Mouse (Mus musculus) heart, embryonic 15.5 days (tissue): ENCODE results near the gene Ttbk2. TPM values are rescaled to one million over a fixed set of nuclear protein-coding genes. Genes with fewer than 3 reads are reported as not detected.
A peak's percentile ranks its signal among the peaks of the same experiment; 100 is the strongest.

Source experiments
- ATAC-seq: fragments of 200-750 bp; cut with Nextera tagmentation; replicated peaks from 2 replicates; pipeline ENCODE4 v1.8.0; 2017; ENCODE audit warnings: low read depth, moderate TSS enrichment; ENCODE audit not compliant: insufficient number of reproducible peaks, insufficient read depth, low FRiP score
- H3K27ac ChIP-seq: fragments of 300-500 bp; sonication (generic); 2 replicates; pipeline ENCODE4 v1.5.1; 2015; ENCODE audit warnings: mild to moderate bottlenecking, inconsistent platforms
- H3K27me3 ChIP-seq: fragments of 300-500 bp; sonication (generic); 2 replicates; pipeline ENCODE4 v1.6.1; 2015; ENCODE audit warnings: inconsistent platforms
- H3K36me3 ChIP-seq: fragments of 300-500 bp; sonication (generic); 2 replicates; pipeline ENCODE4 v1.6.1; 2015; ENCODE audit warnings: mild to moderate bottlenecking, inconsistent platforms
- H3K4me1 ChIP-seq: fragments of 300-500 bp; sonication (generic); replicated peaks from 2 replicates; pipeline ENCODE4 v1.6.1; 2015; ENCODE audit warnings: inconsistent platforms
- H3K4me2 ChIP-seq: fragments of 300-500 bp; sonication (generic); 2 replicates; pipeline ENCODE4 v1.6.1; 2015; ENCODE audit warnings: inconsistent platforms, mild to moderate bottlenecking, moderate library complexity
- H3K4me3 ChIP-seq: fragments of 300-500 bp; sonication (generic); 2 replicates; pipeline ENCODE4 v1.5.1; 2015; ENCODE audit warnings: mild to moderate bottlenecking, inconsistent platforms
- H3K9ac ChIP-seq: fragments of 300-500 bp; sonication (generic); 2 replicates; pipeline ENCODE4 v1.6.1; 2015; ENCODE audit warnings: mild to moderate bottlenecking, inconsistent platforms
- H3K9me3 ChIP-seq: fragments of 300-500 bp; sonication (generic); replicated peaks from 2 replicates; pipeline ENCODE4 v1.6.1; 2016; ENCODE audit warnings: inconsistent platforms
- WGBS: fragments of 180-500 bp; shearing (Covaris S2); methylation state at CpG from one replicate; pipeline ENCODE4 v1.1.7; 2015; ENCODE audit warnings: mixed read lengths; 5-methylcytosine and 5-hydroxymethylcytosine counted together
- polyA plus RNA-seq: library from polyadenylated mRNA; unstranded; fragments of >200 nt; fragmentation: Nextera tagmentation; extraction: Ambion mirVana; gene quantifications from 2 replicates; pipeline ENCODE4 v1.2.1, GENCODE M21; 2015

The Ttbk2 gene
- polyA plus RNA-seq, 1 experiment from 2014 or later, result 2.4 TPM

DNA sequence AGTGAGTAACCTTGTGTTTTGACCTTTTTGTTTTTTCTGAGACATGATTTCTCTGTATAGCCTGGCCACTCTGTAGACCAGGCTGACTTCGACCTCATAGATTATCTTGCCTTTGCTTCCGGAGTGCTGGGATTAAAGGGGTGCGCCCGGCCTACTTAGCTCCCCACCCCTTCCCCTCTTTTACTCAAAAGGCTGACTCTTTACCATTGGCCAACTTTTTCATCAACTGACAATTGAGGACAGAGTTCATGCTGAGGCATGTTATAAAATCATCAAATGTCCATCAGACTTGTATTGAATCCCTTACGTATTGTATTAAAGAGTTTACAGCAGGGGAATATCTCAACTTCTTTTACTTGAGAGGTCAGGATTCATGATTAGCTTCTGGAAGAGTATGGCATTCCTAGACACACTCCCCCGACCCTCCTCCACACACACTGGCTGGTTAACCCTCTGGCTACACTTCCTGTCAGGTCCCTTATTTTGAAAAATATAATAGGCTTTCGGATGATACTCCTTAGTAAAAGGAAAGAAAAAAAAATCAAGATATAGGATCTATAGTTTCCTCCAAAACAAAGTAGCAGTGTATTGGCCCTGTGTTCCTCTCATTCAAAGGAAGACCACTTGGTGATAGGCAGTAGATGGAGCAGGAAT, 118.4 kb downstream of the Ttbk2 start:
- Histone ChIP-seq H3K27me3 (no peaks in the 10 kb centered on the region), H3K4me1 (peaks cover 31% of the 10 kb centered on the region), H3K9me3 (no peaks in the 10 kb centered on the region), H3K9ac (peak overlapping the region; percentile 85), H3K4me3 (peak overlapping the region; percentile 82), H3K27ac (peak overlapping the region; percentile 97), H3K36me3 (peaks cover 18% of the 10 kb centered on the region), H3K4me2 (peak overlapping the region; percentile 83)
- ATAC-seq, result no peak
- 29% methylated on average over 7 of the region's 7 CpGs for WGBS

DNA sequence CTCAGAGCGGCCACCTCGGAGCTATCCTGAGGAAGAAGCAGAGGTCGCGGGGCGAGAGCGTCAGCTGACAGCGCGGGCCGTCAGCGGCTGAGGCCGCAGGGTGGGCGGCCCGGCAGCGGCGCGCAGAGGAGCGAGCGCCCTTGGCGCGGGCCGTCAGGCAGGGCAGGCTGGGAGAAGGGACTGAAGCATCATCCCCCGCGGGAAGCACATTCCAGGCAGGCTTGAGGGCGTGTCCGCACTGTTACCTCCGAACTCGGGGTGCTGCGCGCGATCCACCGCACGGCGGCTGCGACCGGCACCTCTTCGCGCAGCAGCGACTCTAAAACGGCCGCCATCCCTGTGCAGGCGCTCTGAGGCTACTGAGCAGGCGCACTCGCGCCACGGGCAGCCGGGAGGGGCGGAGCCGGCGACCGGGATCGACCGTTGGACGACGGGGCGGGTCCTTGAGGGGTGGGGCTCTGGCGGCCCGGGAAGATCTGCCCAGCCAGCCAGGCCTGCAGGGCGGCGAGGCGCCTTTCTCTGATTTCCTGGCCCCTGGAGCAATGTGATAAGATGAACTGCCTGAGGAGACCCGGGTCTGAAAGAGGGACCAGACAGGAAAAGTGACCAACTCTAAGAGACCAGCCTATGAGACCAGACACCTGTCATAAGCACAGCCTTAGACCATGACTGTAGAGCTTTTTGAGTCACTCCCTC, 119.1 kb downstream of the Ttbk2 start:
- Histone ChIP-seq H3K36me3 (peaks cover 25% of the 10 kb centered on the region), H3K4me2 (peak overlapping the region; percentile 83), H3K27me3 (no peaks in the 10 kb centered on the region), H3K4me1 (peaks cover 31% of the 10 kb centered on the region), H3K9me3 (no peaks in the 10 kb centered on the region), H3K9ac (peak overlapping the region; percentile 85), H3K4me3 (peak overlapping the region; percentile 82), H3K27ac (peak overlapping the region; percentile 97)
- under 1% methylated on average over 61 of the region's 61 CpGs for WGBS
- ATAC-seq, result peak; percentile 96

- WGBS, result under 1% methylated on average over 43 of the region's 50 CpGs
- Histone ChIP-seq H3K9me3 (no peaks in the 10 kb centered on the region), H3K4me2 (peak overlapping the region; percentile 83), H3K27me3 (no peaks in the 10 kb centered on the region), H3K27ac (peak overlapping the region; percentile 97), H3K9ac (peak overlapping the region; percentile 85), H3K4me1 (peaks cover 31% of the 10 kb centered on the region), H3K36me3 (peaks cover 31% of the 10 kb centered on the region), H3K4me3 (peak overlapping the region; percentile 82)
- ATAC-seq, result peak; percentile 37
These were observed 119.7 kb downstream of the Ttbk2 start for GRCm38 (mm10) chr2:120730639-120731166.

GRCm38 (mm10) chr2:120729775-120730585, 120.4 kb downstream of the Ttbk2 start:
- 2% methylated on average over 23 of the region's 23 CpGs for WGBS
- Histone ChIP-seq H3K4me2 (peak overlapping the region; percentile 83), H3K27ac (peak overlapping the region; percentile 97; the same call in 1 of the 2 replicates), H3K4me1 (peaks cover 31% of the 10 kb centered on the region), H3K9ac (peak overlapping the region; percentile 85), H3K27me3 (no peaks in the 10 kb centered on the region), H3K9me3 (no peaks in the 10 kb centered on the region), H3K36me3 (peaks cover 38% of the 10 kb centered on the region), H3K4me3 (peak overlapping the region; percentile 82)
- no peak for ATAC-seq

- no peaks in the 10 kb centered on the region for H3K27me3 ChIP-seq
These were observed 126.2 kb downstream of the Ttbk2 start for GRCm38 (mm10) chr2:120724176-120724575.

DNA sequence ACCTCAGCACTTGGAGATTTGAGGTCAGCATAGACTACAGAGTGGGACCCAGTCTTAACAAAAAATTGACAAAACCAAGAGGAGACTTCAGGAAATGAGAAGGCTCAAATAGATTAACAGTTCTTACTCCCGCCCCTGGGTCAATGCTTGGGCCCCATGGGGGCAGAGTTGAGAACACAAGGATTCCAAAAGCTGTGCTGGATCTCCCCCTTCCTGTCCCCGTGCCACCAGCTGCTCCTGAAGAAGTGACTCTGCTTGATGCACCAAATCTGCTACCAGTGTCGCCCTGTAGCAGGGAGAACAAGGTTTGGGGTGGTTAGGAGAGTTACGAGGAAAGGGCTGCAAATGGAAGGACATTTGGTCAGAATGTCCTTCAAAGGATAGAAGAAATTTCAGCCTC, 126.8 kb downstream of the Ttbk2 start:
- Histone ChIP-seq H3K27ac (peak overlapping the region; percentile 23), H3K4me3 (no peak overlapping the region), H3K9ac (no peak overlapping the region), H3K27me3 (no peaks in the 10 kb centered on the region), H3K4me1 (peaks cover 20% of the 10 kb centered on the region), H3K4me2 (no peak overlapping the region), H3K36me3 (peaks cover 89% of the 10 kb centered on the region), H3K9me3 (no peaks in the 10 kb centered on the region)
- 70% methylated on average over 4 of the region's 4 CpGs for WGBS
- ATAC-seq, result no peak

More at GRCm38 (mm10) chr2:120724176-120724575, 126.2 kb downstream of the Ttbk2 start:
- no peak overlapping the region for H3K4me3 ChIP-seq
- no peaks in the 10 kb centered on the region for H3K9me3 ChIP-seq
- H3K36me3 ChIP-seq, result peaks cover 88% of the 10 kb centered on the region
- H3K27ac ChIP-seq, result no peak overlapping the region
- no peak overlapping the region for H3K4me2 ChIP-seq
- peaks cover 25% of the 10 kb centered on the region for H3K4me1 ChIP-seq
- no peak overlapping the region for H3K9ac ChIP-seq
- WGBS, result 76% methylated on average over 6 of the region's 6 CpGs
- ATAC-seq, result no peak

- Histone ChIP-seq H3K27me3 (no peaks in the 10 kb centered on the region), H3K27ac (0 out of 2 replicates have a peak overlapping the region, but pooled peaks have one; percentile 40), H3K36me3 (peaks cover 91% of the 10 kb centered on the region), H3K9me3 (no peaks in the 10 kb centered on the region), H3K4me1 (peaks cover 16% of the 10 kb centered on the region), H3K9ac (no peak overlapping the region), H3K4me2 (0 out of 2 replicates have a peak overlapping the region, but pooled peaks have one; percentile 2), H3K4me3 (no peak overlapping the region)
- 33% methylated on average over 8 of the region's 8 CpGs for WGBS
- peak; percentile 44; the same call in 1 of the 2 replicates for ATAC-seq
These were observed 127.9 kb downstream of the Ttbk2 start for GRCm38 (mm10) chr2:120722491-120722890.

- WGBS, result 92% methylated on average over 2 of the region's 2 CpGs
- Histone ChIP-seq H3K27ac (0 out of 2 replicates have a peak overlapping the region, but pooled peaks have one; percentile 40), H3K4me3 (no peak overlapping the region), H3K4me1 (peaks cover 16% of the 10 kb centered on the region), H3K9ac (no peak overlapping the region), H3K36me3 (peaks cover 91% of the 10 kb centered on the region), H3K4me2 (no peak overlapping the region), H3K9me3 (no peaks in the 10 kb centered on the region), H3K27me3 (no peaks in the 10 kb centered on the region)
- no peak for ATAC-seq
These were observed 128.5 kb downstream of the Ttbk2 start for GRCm38 (mm10) chr2:120721911-120722310.

- H3K4me2 ChIP-seq, result no peak overlapping the region
- no peak overlapping the region for H3K4me3 ChIP-seq
- H3K27me3 ChIP-seq, result no peaks in the 10 kb centered on the region
- H3K9me3 ChIP-seq, result no peaks in the 10 kb centered on the region
- ATAC-seq, result no peak
- H3K27ac ChIP-seq, result no peak overlapping the region
- WGBS, result 87% methylated on average over 6 of the region's 6 CpGs
- H3K9ac ChIP-seq, result no peak overlapping the region
- H3K36me3 ChIP-seq, result peaks cover 86% of the 10 kb centered on the region
- H3K4me1 ChIP-seq, result peaks cover 16% of the 10 kb centered on the region
These were observed 129.6 kb downstream of the Ttbk2 start for GRCm38 (mm10) chr2:120720821-120721220.

DNA sequence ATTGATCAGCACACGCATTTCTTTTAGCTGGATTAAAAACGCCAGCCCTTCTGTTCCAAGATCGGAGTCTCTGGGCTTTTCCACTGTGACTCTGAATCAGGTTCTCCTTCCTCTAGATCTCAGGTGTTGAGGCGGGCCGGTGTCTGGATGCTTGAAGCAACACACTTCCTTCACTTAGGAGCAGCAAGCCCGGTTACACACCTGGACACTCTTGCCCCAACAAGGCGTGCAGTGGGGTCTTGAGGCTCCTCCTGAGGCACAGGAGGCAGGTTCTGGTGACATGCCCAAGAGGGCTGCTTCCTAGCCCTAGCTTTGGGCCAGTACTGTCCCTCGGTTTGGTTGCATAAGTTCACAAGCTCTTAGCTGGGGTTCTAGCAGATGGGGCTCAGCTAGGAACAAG, 131.9 kb downstream of the Ttbk2 start:
- Histone ChIP-seq H3K27ac (no peak overlapping the region), H3K4me2 (no peak overlapping the region), H3K4me3 (no peak overlapping the region), H3K9me3 (no peaks in the 10 kb centered on the region), H3K27me3 (no peaks in the 10 kb centered on the region), H3K36me3 (peaks cover 84% of the 10 kb centered on the region), H3K4me1 (peaks cover 8% of the 10 kb centered on the region), H3K9ac (no peak overlapping the region)
- WGBS, result 95% methylated on average over 8 of the region's 8 CpGs
- ATAC-seq, result no peak

- no peak overlapping the region for H3K4me3 ChIP-seq
- H3K9ac ChIP-seq, result no peak overlapping the region
- no peaks in the 10 kb centered on the region for H3K27me3 ChIP-seq
- no peak overlapping the region for H3K4me2 ChIP-seq
- peaks cover 7% of the 10 kb centered on the region for H3K4me1 ChIP-seq
- no peak overlapping the region for H3K27ac ChIP-seq
- no peaks in the 10 kb centered on the region for H3K9me3 ChIP-seq
- peaks cover 56% of the 10 kb centered on the region for H3K36me3 ChIP-seq
- ATAC-seq, result no peak; the same call in 1 of the 2 replicates
- WGBS, result 93% methylated on average over 3 of the region's 3 CpGs
These were observed 137.0 kb downstream of the Ttbk2 start for GRCm38 (mm10) chr2:120713441-120713840.
